Mouse (Mus musculus) cerebellum, postnatal 36 days (tissue): ENCODE results near the gene Usp17lc.
"Not testable (repeated sequence)": the region's sequence is repeated elsewhere in the genome, so short reads cannot be mapped to it uniquely, and the experiment has no call there.

ENCODE experiments used
- DNase-seq, 2 experiments: peaks; one replicate each; pipeline ENCODE4 v3.0.0; 2021 to 2022; ENCODE audit warnings: mixed read lengths in 2 of 2

Usp17lc gene

DNA sequence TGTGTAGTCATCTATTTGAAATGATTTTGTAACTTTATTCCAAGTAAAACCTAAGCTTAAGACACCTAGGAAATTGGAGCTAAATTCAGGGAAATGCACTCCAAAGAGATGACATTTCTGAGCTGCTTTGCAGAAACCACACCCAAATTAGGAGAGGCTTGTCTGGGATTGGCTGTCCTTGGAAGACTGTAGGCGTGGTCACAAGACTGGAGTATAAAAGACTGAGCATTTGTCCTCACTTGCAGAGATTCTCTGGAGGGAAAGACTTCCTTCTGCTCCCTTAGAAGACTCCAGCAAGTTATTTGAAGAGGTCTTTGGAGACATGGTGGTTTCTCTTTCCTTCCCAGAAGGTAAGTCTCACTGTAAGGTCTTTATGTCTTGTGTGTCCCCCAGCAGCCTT, at the start of gene Usp17lc:
TSS of gene Usp17lc (plus strand) at position 301 of the 400 bp plus-strand sequence.
- DNase-seq = not testable (repeated sequence)

DNA sequence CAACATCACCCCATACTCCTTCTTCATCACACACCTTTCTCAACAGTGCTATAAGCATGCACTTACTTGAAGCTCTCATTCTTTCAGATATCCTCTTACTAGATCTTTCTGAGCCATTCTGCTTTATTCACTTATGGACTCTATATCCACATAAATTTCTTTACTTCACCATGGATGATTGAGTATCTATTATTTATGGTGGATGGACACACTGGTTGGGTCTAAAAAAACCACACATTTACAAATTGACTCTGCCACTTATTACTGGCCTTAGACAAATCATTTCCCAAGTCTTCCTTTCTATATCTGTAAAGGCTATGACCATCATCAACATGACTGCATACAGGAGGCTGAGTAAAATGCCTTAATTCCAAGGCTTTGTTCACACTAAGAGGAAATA, 28.8 kb upstream of the Usp17lc start, which contains the start of gene Olfr603:
TSS of gene Olfr603 (minus strand) at position 101 of the 400 bp plus-strand sequence.
- DNase-seq = no peak

DNA sequence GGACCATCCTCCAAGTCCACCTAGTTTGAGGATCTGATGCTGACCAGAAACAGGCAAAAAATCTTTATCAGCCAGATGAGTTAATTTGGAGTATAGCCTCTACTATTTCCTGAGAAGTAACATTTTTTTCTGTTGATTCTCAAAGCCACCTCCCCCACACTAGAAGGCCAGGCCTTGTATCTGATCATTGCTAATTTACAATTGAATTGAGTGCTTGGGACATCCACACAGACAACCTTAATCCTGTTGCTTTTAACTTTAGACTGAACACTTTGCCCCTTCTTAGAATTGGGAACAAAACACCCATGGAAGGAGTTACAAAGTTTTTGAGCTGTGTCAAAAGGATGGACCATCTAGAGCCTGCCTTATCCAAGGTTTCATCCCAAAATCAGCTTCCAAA, 17.1 kb upstream of the Usp17lc start:
- DNase-seq = no peak

DNA sequence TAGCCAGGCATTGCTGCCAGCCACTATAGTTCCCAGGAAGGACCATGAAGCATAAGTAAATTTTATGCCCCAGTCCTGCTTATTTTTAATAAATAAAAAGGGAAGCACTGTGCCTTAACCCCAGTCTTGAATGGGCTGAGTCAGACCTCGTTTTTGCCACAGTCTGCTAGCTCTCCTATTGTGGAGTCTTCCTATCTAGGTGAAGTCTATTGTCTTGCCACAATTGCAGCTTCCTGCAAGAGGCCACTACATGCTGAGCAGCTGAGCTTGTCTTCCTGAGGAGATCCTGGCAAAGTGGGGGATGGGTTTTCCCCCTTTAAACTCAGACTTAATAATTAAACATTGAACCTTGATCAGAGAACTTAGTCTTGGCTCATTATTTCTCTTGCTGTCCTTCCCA, 15.9 kb upstream of the Usp17lc start:
- DNase-seq = no peak

DNA sequence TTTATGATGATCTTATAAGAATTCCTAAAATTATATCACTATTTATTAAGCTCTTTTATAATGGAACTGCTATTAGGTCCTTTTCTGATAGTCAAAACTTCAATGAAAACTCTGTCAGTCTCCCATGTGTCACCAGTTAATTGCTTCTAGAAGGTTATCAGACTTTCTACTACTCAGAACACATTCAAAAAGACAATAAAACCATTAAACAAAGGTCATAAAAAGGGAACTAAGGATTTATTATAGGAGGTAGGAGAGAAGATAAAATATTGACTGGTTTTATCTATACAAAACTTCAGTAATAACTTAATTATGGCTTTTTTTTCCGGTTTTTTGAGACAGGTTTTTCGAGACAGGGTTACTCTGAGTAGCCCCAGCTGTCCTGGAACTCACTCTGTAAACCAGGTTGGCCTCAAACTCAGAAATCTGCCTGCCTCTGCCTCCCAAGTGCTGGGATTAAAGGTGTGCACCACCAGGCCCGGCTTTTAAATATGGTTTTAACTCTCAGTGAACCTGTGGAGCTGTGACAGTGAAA, 8.3 kb upstream of the Usp17lc start:
- not testable (repeated sequence) for DNase-seq

DNA sequence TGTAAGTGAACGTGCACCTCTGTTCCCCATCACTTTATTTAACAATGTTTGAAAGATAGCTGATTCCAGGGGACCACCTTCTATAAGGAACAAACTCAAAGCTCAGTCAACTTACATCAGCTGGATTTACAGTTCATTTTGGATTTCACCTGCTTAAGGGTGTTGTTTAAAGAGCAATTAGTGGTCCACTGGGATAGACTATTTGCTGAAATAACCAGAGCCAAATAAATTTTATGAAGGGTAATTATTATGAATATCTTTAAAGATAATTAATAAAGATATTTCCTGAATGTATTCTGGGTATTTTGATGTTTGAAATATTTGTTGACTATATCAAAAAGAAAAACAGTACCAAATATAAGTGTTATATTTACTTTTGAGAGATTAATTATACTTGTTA, 30.5 kb downstream of the Usp17lc start, which contains the start of gene Olfr605:
TSS of gene Olfr605 (minus strand) at position 101 of the 400 bp plus-strand sequence.
- no peak for DNase-seq

DNA sequence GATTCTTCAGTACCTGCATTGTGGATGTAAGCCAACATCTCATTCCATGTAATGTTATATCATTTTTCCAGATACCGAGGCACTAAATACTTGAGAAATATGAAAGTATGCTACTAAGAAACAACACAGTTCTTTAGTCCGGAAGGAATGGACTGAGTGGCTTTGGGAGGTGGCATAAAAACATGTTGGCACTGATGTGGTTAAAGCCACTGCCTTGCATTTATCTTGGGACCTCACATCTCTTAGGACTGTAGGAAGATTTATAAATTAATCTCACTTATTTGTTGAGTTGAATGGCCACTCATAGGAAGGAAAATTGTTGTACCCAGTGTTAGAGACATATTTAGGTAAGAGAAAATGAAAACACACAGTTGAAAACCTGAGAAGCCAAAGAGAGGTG, 33.9 kb downstream of the Usp17lc start, which contains the start of gene Olfr606:
TSS of gene Olfr606 (plus strand) at position 301 of the 400 bp plus-strand sequence.
- DNase-seq = no peak

DNA sequence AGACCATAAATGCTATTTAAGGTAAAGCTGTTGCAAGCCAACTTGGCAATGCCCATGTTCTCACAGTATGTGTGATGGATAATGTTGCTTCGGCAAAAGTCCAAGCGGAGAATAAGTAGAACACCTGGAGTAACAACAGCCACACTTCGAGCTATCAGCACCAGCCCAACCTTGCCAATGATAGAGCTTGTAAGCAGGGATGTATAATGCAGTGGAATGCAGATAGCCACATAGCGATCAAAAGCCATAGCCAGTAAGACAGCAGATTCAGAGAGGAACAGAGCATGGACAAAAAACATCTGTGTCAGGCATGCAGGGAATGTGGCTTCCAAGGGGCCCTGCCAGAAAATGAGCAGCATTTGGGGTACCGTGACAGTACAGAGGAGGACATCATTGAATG, 45.7 kb downstream of the Usp17lc start:
- no peak for DNase-seq
